Mouse (Mus musculus): Measurements from ENCODE around the gene Papola. TPM values are rescaled to one million over a fixed set of nuclear protein-coding genes. Genes with fewer than 3 reads are reported as not detected.
A peak's percentile ranks its signal among the peaks of the same experiment; 100 is the strongest.

The Papola gene
- polyA plus RNA-seq, 1 experiment from 2014 or later = 142 TPM

- H3K27ac ChIP-seq (ENCODE audit: low read depth, low read length) = no peak overlapping the region
- H3K4me3 ChIP-seq (ENCODE audit: low read depth, low read length) = no peak overlapping the region
- ATAC-seq (ENCODE audit: low read depth) = peak; percentile 14; the same call in 1 of the 2 replicates
- no peaks in the 10 kb centered on the region for H3K9me3 ChIP-seq (ENCODE audit: control insufficient read depth, low read length)
- H3K9ac ChIP-seq (replicated peaks; ENCODE audit: low read depth, low read length) = no peak overlapping the region
- H3K36me3 ChIP-seq (ENCODE audit: control insufficient read depth, insufficient read depth, low read length) = no peaks in the 10 kb centered on the region
- WGBS = 58% methylated on average over 12 of the region's 12 CpGs
- H3K27me3 ChIP-seq (ENCODE audit: control insufficient read depth, insufficient read depth, low read length) = no peaks in the 10 kb centered on the region
- H3K4me2 ChIP-seq (ENCODE audit: low read depth, low read length) = no peak overlapping the region
- H3K4me1 ChIP-seq (ENCODE audit: control insufficient read depth, insufficient read depth, low read length) = no peaks in the 10 kb centered on the region
Observed at GRCm38 (mm10) chr12:105883799-105884514, 99.5 kb downstream of the Papola start.

GRCm38 (mm10) chr12:105884515-105885323 is 100.2 kb downstream of the Papola start:
- Histone ChIP-seq H3K9ac (replicated peaks; ENCODE audit: low read depth, low read length) (no peak overlapping the region), H3K27ac (ENCODE audit: low read depth, low read length) (peak overlapping the region; percentile 12; the same call in 1 of the 2 replicates)
- peak; percentile 49; the same call in 1 of the 2 replicates for ATAC-seq (ENCODE audit: low read depth)

More at GRCm38 (mm10) chr12:105884515-105885323, 100.2 kb downstream of the Papola start:
- 22% methylated on average over 22 of the region's 22 CpGs for WGBS
- Histone ChIP-seq H3K9me3 (ENCODE audit: control insufficient read depth, low read length) (no peaks in the 10 kb centered on the region), H3K4me1 (ENCODE audit: control insufficient read depth, insufficient read depth, low read length) (no peaks in the 10 kb centered on the region), H3K4me3 (ENCODE audit: low read depth, low read length) (no peak overlapping the region), H3K4me2 (ENCODE audit: low read depth, low read length) (no peak overlapping the region), H3K27me3 (ENCODE audit: control insufficient read depth, insufficient read depth, low read length) (no peaks in the 10 kb centered on the region), H3K36me3 (ENCODE audit: control insufficient read depth, insufficient read depth, low read length) (no peaks in the 10 kb centered on the region)

Small RNAs within 50 kb of the gene (microRNA-seq; reads per million reads assigned to microRNA genes)
- not detected for gene Gm22120

Other genes with a start within 250 kb of the Papola start
- gene Bdkrb2, start 221.5 kb upstream of the Papola start, polyA plus RNA-seq (2014; fragmentation: Nextera tagmentation; extraction: Ambion mirVana) = 0.43 and 1.1 TPM in 2 replicates
- 0.39 TPM in 1 of 2 replicates, not detected in the other for gene Bdkrb1, start 181.6 kb upstream of the Papola start, polyA plus RNA-seq (2014; fragmentation: Nextera tagmentation; extraction: Ambion mirVana)
- gene Gskip, start 99.9 kb upstream of the Papola start, polyA plus RNA-seq (2014; fragmentation: Nextera tagmentation; extraction: Ambion mirVana) = 30.3 and 34.3 TPM in 2 replicates
- 19.5 and 24.0 TPM in 2 replicates for gene Atg2b, start 99.5 kb upstream of the Papola start, polyA plus RNA-seq (2014; fragmentation: Nextera tagmentation; extraction: Ambion mirVana)
- 1.0 and 1.1 TPM in 2 replicates for gene Ak7, start 78.7 kb upstream of the Papola start, polyA plus RNA-seq (2014; fragmentation: Nextera tagmentation; extraction: Ambion mirVana)
- gene Vrk1, start 225.5 kb downstream of the Papola start, polyA plus RNA-seq (2014; fragmentation: Nextera tagmentation; extraction: Ambion mirVana) = 28.8 and 32.9 TPM in 2 replicates

Measured in neural tube, embryonic 14.5 days (tissue).